Mouse (Mus musculus): ENCODE data around the gene Itgal.
A peak's percentile ranks its signal among the peaks of the same experiment; 100 is the strongest.

DNA sequence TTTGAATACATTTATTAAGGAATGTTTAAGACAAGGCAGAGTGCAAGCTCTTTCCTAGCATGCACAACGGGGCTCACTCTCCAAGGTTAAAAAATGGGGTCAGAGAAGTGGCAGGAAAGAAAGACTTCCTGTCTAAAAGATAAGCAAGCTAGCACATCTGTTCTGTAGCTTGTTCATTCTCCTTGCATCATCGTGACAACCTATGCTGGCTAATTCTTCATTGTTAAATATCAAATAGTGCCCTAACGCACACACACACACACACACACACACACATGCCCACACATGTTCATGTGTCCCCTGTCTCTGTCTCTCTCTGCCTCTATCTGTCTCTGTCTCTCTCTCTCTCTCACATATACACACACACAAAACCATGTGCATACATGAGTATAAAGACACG lies 14.9 kb upstream of the Itgal start:
- TF ChIP-seq GATA1 (IDR thresholded peaks at IDR 0.05; ENCODE audit: borderline replicate concordance, low read length) (no peak; the same call in 2 of the 3 replicates), FLI1 (IDR thresholded peaks at IDR 0.05; ENCODE audit: low read length) (peak; percentile 30; the same call in 1 of the 2 replicates)

Measured in megakaryocyte, embryonic 14.5 days (primary cell).